Mouse (Mus musculus) lung, postnatal 25 days (tissue): ENCODE measurements at regions not wholly inside any gene's neighbourhood (a gene's known extent, or its start where the extent isn't known, plus 50 kb on each side); places are given as distances from the start of the nearest gene placed in this dataset.

ENCODE experiments used
- DNase-seq: peaks from one replicate; pipeline ENCODE4 v3.0.0; 2022; ENCODE audit warnings: low spot score

GRCm38 (mm10) chr8:7489948-7490347 is 1171.1 kb downstream of the Efnb2 start:
- no peak for DNase-seq

- DNase-seq, result no peak
Measured at GRCm38 (mm10) chr8:7472153-7472796, 1188.8 kb downstream of the Efnb2 start.

- no peak for DNase-seq
Measured at GRCm38 (mm10) chr8:7469261-7469660, 1191.8 kb downstream of the Efnb2 start.

DNA sequence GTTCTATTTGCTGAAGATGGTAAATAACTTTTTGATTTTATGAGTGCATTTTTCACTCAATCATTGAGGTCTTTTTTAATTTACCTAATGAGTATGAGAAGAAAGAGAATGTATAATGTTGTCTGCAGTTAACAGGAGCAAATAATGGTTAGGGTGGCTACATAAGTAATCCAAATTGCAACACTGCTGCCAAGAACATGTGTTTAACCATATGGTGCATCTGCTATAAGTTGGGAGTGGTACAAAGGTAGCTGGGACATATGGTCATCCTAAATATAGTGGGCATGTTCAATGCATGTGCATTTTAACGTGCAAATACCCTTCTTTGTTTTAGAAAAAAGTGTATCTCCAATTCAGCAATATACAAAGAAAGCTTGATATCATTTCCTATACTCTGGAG is 1198.2 kb downstream of the Efnb2 start:
- no peak for DNase-seq

- no peak for DNase-seq
Measured at GRCm38 (mm10) chr8:7449361-7449760, 1211.7 kb downstream of the Efnb2 start.

DNA sequence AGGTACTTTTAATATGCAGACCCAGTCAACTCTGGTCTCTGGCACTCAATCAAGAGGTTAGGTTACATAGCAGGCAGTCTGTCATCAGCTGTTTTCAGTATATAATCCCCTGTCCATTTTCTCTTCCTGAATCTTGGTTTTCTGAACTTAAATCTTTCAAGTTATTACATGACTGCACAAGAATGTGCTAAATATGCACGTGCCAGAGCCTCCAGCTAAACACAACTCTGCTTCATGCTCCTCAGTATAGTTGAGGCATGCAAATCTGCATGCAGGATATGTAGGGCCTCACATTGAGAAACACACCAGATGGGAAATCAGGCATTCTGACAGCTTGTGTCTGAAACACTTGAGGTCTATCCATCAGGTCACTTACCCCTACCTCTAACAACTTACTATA is 1214.0 kb downstream of the Efnb2 start:
- DNase-seq, result no peak

- DNase-seq, result no peak
Measured at GRCm38 (mm10) chr8:7440829-7441228, 1220.2 kb downstream of the Efnb2 start.

GRCm38 (mm10) chr8:7440278-7440684 is 1220.8 kb downstream of the Efnb2 start:
- no peak for DNase-seq

- DNase-seq, result no peak
Measured at GRCm38 (mm10) chr8:7439869-7440268, 1221.2 kb downstream of the Efnb2 start.

- peak; percentile 1 for DNase-seq
Measured at GRCm38 (mm10) chr8:7430482-7430881, 1230.6 kb downstream of the Efnb2 start.

- DNase-seq, result no peak
Measured at GRCm38 (mm10) chr8:7398175-7398574, 1262.9 kb downstream of the Efnb2 start.

DNA sequence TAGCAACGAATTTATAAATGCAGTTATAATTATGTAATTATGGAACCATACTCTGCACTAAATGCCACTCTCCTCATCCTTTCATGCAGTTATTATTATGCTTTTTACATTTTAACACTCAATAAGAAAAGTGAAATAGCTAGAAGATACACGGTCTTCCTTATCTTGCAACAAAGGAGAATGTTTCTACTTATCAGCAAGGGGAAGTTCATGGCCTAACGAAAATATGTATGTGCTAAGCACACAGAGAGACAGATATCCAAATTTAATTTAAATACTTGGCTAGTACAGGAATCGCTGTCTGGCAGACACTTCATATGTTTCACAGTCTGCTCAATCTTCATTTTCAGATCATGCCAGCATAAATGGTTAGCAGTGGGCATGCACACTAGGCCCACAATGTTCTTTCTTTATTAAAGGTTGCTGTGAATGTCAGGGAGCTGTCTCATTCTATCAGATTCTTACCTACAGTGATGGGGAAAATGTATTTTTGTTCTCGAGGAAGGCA is 1263.6 kb downstream of the Efnb2 start:
- DNase-seq, result no peak
